Mouse (Mus musculus) ES-Bruce4 (cell line): ENCODE measurements around the gene Chchd2. TPM values are rescaled to one million over a fixed set of nuclear protein-coding genes. Genes with fewer than 3 reads are reported as not detected.
A peak's percentile ranks its signal among the peaks of the same experiment; 100 is the strongest.

ENCODE experiments used
- H3K27ac ChIP-seq: 2 replicates; pipeline ENCODE4 v1.5.1; 2012; ENCODE audit warnings: low read length, inconsistent platforms; ENCODE audit not compliant: insufficient read depth
- H3K27me3 ChIP-seq: 2 replicates; pipeline ENCODE4 v1.6.1; 2012; ENCODE audit warnings: mild to moderate bottlenecking, low read length, inconsistent platforms; ENCODE audit not compliant: control insufficient read depth, poor library complexity, insufficient read depth, severe bottlenecking
- H3K36me3 ChIP-seq: 2 replicates; pipeline ENCODE4 v1.6.1; 2012; ENCODE audit warnings: inconsistent platforms, mild to moderate bottlenecking, low read length, moderate library complexity; ENCODE audit not compliant: control insufficient read depth, poor library complexity, insufficient read depth, severe bottlenecking
- H3K4me1 ChIP-seq: one replicate; pipeline ENCODE4 v1.8.1; 2011; ENCODE audit warnings: low read length; ENCODE audit not compliant: control insufficient read depth, insufficient read depth
- H3K4me3 ChIP-seq: 2 replicates; pipeline ENCODE4 v1.5.1; 2011; ENCODE audit warnings: low read depth, mild to moderate bottlenecking, low read length
- H3K9ac ChIP-seq: 2 replicates; pipeline ENCODE4 v1.6.1; 2012; ENCODE audit warnings: low read depth, mild to moderate bottlenecking, inconsistent platforms; ENCODE audit not compliant: poor library complexity, severe bottlenecking
- H3K9me3 ChIP-seq: replicated peaks from 2 replicates; pipeline ENCODE4 v1.6.1; 2012; ENCODE audit warnings: mild to moderate bottlenecking, low read length, inconsistent platforms; ENCODE audit not compliant: control insufficient read depth, poor library complexity, insufficient read depth, severe bottlenecking
- CTCF ChIP-seq: IDR thresholded peaks from one replicate; pipeline ENCODE4 v1.8.1; 2011; ENCODE audit warnings: low read depth, low read length
- EP300 ChIP-seq: IDR thresholded peaks from 2 replicates; pipeline ENCODE4 v1.6.1; 2011; ENCODE audit warnings: low read depth, low read length; ENCODE audit not compliant: insufficient read depth
- POLR2A ChIP-seq: IDR thresholded peaks from one replicate; pipeline ENCODE4 v1.8.1; 2011; ENCODE audit warnings: low read length; ENCODE audit not compliant: insufficient read depth
- polyA plus RNA-seq: library from polyadenylated mRNA; stranded (reverse); fragments of >200 nt; gene quantifications from 2 replicates; pipeline ENCODE4 v1.2.4, GENCODE M21; 2011; ENCODE audit warnings: low read depth; ENCODE audit not compliant: missing spikeins, insufficient read depth, insufficient read length

Chchd2 gene
- polyA plus RNA-seq, 1 experiment = 340 TPM

GRCm38 (mm10) chr5:129909591-129909990 lies 22.3 kb upstream of the Chchd2 start:
- no peaks in the 10 kb centered on the region for H3K27me3 ChIP-seq
- H3K36me3 ChIP-seq = no peaks in the 10 kb centered on the region
- H3K9me3 ChIP-seq = no peaks in the 10 kb centered on the region
- H3K4me1 ChIP-seq = no peaks in the 10 kb centered on the region
- H3K4me3 ChIP-seq = peak overlapping the region; percentile 96; the same call in 1 of the 2 replicates
- H3K27ac ChIP-seq = no peak overlapping the region
- TF ChIP-seq CTCF (no peak), EP300 (no peak), POLR2A (no peak)
- peak overlapping the region; percentile 44; the same call in 1 of the 2 replicates for H3K9ac ChIP-seq

- H3K9ac ChIP-seq = peak overlapping the region; percentile 44
- H3K9me3 ChIP-seq = no peaks in the 10 kb centered on the region
- TF ChIP-seq EP300 (no peak), POLR2A (no peak), CTCF (no peak)
- H3K4me3 ChIP-seq = peak overlapping the region; percentile 96
- H3K4me1 ChIP-seq = no peaks in the 10 kb centered on the region
- no peaks in the 10 kb centered on the region for H3K36me3 ChIP-seq
- no peaks in the 10 kb centered on the region for H3K27me3 ChIP-seq
- no peak overlapping the region for H3K27ac ChIP-seq
Observed at GRCm38 (mm10) chr5:129909147-129909546, 21.9 kb upstream of the Chchd2 start.

- Histone ChIP-seq H3K4me1 (no peaks in the 10 kb centered on the region), H3K36me3 (no peaks in the 10 kb centered on the region), H3K9ac (peak within 1 kb of the TSS; percentile 44), H3K4me3 (peak within 1 kb of the TSS; percentile 96), H3K27me3 (no peaks in the 10 kb centered on the region), H3K27ac (no peak within 1 kb of the TSS), H3K9me3 (no peaks in the 10 kb centered on the region)
- TF ChIP-seq POLR2A (peak; percentile 67), EP300 (no peak)
Observed at GRCm38 (mm10) chr5:129908242-129908965, 21.1 kb upstream of the Chchd2 start, which contains the start of gene Nupr1l. Nupr1l (plus strand) TSS chr5:129908540.

GRCm38 (mm10) chr5:129907775-129908174 lies 20.5 kb upstream of the Chchd2 start:
- Histone ChIP-seq H3K27me3 (no peaks in the 10 kb centered on the region), H3K4me3 (no peak overlapping the region; the same call in 1 of the 2 replicates), H3K9me3 (no peaks in the 10 kb centered on the region), H3K9ac (peak overlapping the region; percentile 44), H3K36me3 (peaks cover 3% of the 10 kb centered on the region), H3K27ac (no peak overlapping the region), H3K4me1 (no peaks in the 10 kb centered on the region)
- TF ChIP-seq CTCF (no peak), EP300 (no peak), POLR2A (no peak)

- Histone ChIP-seq H3K9me3 (no peaks in the 10 kb centered on the region), H3K4me1 (peaks cover 1% of the 10 kb centered on the region), H3K27ac (no peak within 1 kb of the TSS), H3K4me3 (no peak within 1 kb of the TSS), H3K36me3 (peaks cover 15% of the 10 kb centered on the region), H3K9ac (no peak within 1 kb of the TSS), H3K27me3 (no peaks in the 10 kb centered on the region)
- TF ChIP-seq EP300 = no peak
- TF ChIP-seq POLR2A = no peak
- TF ChIP-seq CTCF = no peak
Observed at GRCm38 (mm10) chr5:129898449-129898848, 11.2 kb upstream of the Chchd2 start, which contains the start of gene Phkg1. Phkg1 (minus strand) TSS chr5:129898549.
